Mouse (Mus musculus) lung, adult 2 months (tissue): Measurements from ENCODE around the gene Mdk.

ENCODE experiments used
- CTCF ChIP-seq: fragments of 200-500 bp; IDR thresholded peaks from 2 replicates; pipeline ENCODE4 v1.5.1; 2011; ENCODE audit warnings: mild to moderate bottlenecking, low read length, control low read depth; ENCODE audit not compliant: insufficient read depth
- POLR2A ChIP-seq: fragments of 200-500 bp; IDR thresholded peaks from 2 replicates; pipeline ENCODE4 v1.6.1; 2011; ENCODE audit warnings: low read depth, mild to moderate bottlenecking, control low read depth, low read length, borderline replicate concordance; ENCODE audit errors: extremely low read depth

- no peak for TF ChIP-seq POLR2A
- TF ChIP-seq CTCF: no peak
Observed at GRCm38 (mm10) chr2:91921790-91922570, 10.1 kb downstream of the Mdk start.
